In genomic region chr5:58736610-58737009, GRCm38 (mm10) we compare ENCODE assay signal across 8 mouse cellular contexts.
DNase-seq lines count a peak whose midpoint lies in the region; ATAC-seq and TF ChIP-seq lines count a peak whose summit lies in the region.

No protein-coding gene starts in this region.

- no peak for ATAC-seq in monocyte, adult 5-6 weeks (replicated peaks; ENCODE audit: insufficient number of reproducible peaks, low FRiP score, low TSS enrichment, poor library complexity, severe bottlenecking)

- H3K4me3 ChIP-seq in lung, adult 2 months (replicated peaks; ENCODE audit: extremely low read depth, low read depth, low read length) = no peak overlapping the region

- intact Hi-C loops in heart, postnatal 10 days (cut with DNase I) = loop anchor here (5.0 kb wide), 2 partner anchors 694 to 1024 kb away; no protein-coding TSS in a partner anchor
- intact Hi-C loops in left cerebral cortex, postnatal 25 days (cut with DNase I) = loop anchor here (5.0 kb wide), 1 partner anchor 1019 kb away; the partner anchor contains the start of gene Pcdh7

- WGBS in lung, adult 2 months = 46% methylated on average over 9 of the region's 9 CpGs

- no peak for DNase-seq in lung, adult 2 months
- DNase-seq in lung, adult 18-20 months = no peak
- DNase-seq in ZHBTc4 (ENCODE audit: low read depth, low spot score) = peak; percentile 62
- peak; percentile 38 to 63 for DNase-seq in cerebellum, postnatal 4 days (ENCODE audit: low spot score in 2 of 2)
- DNase-seq in heart, postnatal 10 days = peak; percentile 66 to 85
- peak; percentile 68 to 76 for DNase-seq in left cerebral cortex, postnatal 25 days (ENCODE audit: low spot score in 2 of 2)
- peak; percentile 44 for DNase-seq in right cerebral cortex, postnatal 25 days

- H3K4me1 ChIP-seq in lung, adult 2 months (ENCODE audit: control insufficient read depth, insufficient read depth, low read length) = no peaks in the 10 kb centered on the region

- no peak for TF ChIP-seq POLR2A in lung, adult 2 months (IDR thresholded peaks at IDR 0.05; ENCODE audit: borderline replicate concordance, extremely low read depth, low read depth, low read length)

- TF ChIP-seq CTCF in lung, adult 2 months (IDR thresholded peaks at IDR 0.05; ENCODE audit: insufficient read depth, low read length) = peak; percentile 15; the same call in 1 of the 2 replicates

Comparison
In these comparisons a context has a peak if more than half of its experiments do, and no peak if none do; other contexts are left out.
1. DNase-seq: peak in ZHBTc4 (single experiment), cerebellum, postnatal 4 days (2 of 2), heart, postnatal 10 days (2 of 2), left cerebral cortex, postnatal 25 days (2 of 2) and right cerebral cortex, postnatal 25 days (single experiment); none in lung, adult 2 months (single experiment) and lung, adult 18-20 months (0 of 2).